Mouse (Mus musculus) MN1 (cell line): ENCODE measurements around the gene Olfr851.

Experiments used
- DNase-seq: peaks from one replicate; pipeline ENCODE4 v3.0.0-alpha.2; 2016; ENCODE audit warnings: low spot score

Olfr851 gene

DNA sequence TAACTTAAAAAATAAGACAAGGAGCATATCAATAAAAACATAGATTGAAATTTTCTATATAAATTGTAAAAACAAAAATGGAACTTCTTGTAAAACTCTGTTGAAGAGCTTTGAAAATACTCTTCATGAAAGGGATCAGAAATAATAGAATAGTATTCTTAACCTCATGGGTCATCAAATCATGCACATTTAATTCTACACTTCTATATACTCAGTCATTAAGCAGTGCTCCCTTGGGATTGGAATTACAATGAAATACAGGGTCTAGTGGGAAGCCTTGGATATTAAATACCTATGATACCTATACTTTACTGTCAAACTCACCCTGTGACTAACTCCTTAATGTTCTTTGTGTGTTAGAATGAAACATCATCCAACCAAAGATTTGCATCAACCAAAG, at the start of gene Olfr851:
Gene Olfr851 (plus strand): TSS at position 301 of the 400 bp plus-strand sequence.
- no peak for DNase-seq

DNA sequence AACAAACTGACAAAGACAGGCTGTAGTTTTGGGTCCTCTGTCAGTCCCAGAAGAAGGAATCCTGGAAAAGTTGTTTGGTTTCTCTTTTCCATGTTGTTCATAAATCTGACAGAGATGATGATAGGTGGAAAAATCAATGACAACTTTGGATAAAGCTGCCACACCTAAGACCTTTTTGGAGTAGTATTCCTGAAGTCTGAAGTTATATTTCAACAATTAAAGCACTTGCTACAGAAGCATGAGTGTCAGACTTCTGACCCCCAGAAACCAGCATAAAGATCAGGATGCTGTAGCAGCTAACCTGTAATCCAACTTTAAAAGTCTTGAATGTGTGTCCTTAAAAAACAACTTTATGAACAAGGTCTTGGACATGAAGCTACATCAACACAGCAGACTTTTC, 14.9 kb upstream of the Olfr851 start, which contains the start of gene Olfr850:
Gene Olfr850 (minus strand): TSS at position 101 of the 400 bp plus-strand sequence.
- DNase-seq = no peak

DNA sequence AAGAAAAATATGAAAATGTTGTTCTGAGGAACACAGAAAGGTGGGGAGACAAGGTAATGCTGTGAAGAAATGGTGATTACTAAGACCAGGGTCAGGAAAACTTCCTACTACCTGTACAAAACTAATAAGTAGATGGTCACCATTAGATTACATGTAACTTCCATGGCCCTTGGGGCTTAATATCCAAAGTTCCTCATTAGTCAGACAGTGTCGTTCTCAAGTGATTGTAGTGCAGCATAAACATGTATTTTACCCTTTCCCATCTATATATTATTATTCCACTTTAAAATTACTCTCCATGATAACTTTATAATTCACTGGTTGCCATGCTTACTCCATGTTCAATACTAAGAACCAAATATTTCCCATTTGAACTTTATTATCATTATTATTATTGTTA, 47.9 kb downstream of the Olfr851 start, which contains the start of gene Olfr853:
Gene Olfr853 (minus strand): TSS at position 101 of the 400 bp plus-strand sequence.
- DNase-seq = no peak
